Mouse (Mus musculus) megakaryocyte, embryonic 14.5 days (primary cell): ENCODE measurements at regions not wholly inside any gene's neighbourhood (a gene's known extent, or its start where the extent isn't known, plus 50 kb on each side); places are given as distances from the start of the nearest gene placed in this dataset.
A peak's percentile ranks its signal among the peaks of the same experiment; 100 is the strongest.

Source experiments
- H3K27me3 ChIP-seq: replicated peaks from 2 replicates; pipeline ENCODE3; 2012; ENCODE audit warnings: inconsistent platforms
- H3K36me3 ChIP-seq: replicated peaks from 2 replicates; pipeline ENCODE3; 2012; ENCODE audit warnings: low read length, inconsistent platforms, mixed read lengths
- H3K4me1 ChIP-seq: 2 replicates; pipeline ENCODE4 v1.6.1; 2012; ENCODE audit warnings: inconsistent platforms
- H3K4me3 ChIP-seq: replicated peaks from 2 replicates; pipeline ENCODE3; 2012; ENCODE audit warnings: moderate library complexity, mild to moderate bottlenecking, inconsistent platforms
- H3K9me3 ChIP-seq: 2 replicates; pipeline ENCODE4 v1.6.1; 2012; ENCODE audit warnings: inconsistent platforms
- FLI1 ChIP-seq: IDR thresholded peaks from 2 replicates; pipeline ENCODE4 v1.6.1; 2012; ENCODE audit warnings: low read length, inconsistent platforms, mixed read lengths
- GATA1 ChIP-seq: IDR thresholded peaks from 3 replicates; pipeline ENCODE4 v1.6.1; 2012; ENCODE audit warnings: mixed read lengths, low read length, inconsistent platforms, borderline replicate concordance

DNA sequence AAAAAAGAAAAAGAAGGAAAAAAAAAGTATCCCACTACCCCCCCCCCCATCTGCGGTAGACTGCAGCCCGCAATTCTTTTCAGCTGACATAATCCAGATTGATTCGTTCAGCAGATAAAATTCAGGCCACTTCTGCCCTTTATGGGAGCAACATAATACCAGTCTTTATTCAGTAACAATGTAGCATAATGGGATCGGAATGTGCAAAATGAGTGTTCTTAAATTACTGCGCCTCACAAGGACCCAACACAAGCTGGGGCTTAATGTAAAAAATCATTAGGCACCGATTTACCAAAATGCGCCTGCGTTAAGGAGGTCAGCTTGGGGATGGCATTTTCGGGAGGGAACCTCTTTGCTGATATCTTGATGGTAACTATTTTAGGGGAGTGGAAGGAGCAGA lies 409.2 kb downstream of the Zfp536 start:
- Histone ChIP-seq H3K4me3 (no peak overlapping the region), H3K9me3 (no peaks in the 10 kb centered on the region), H3K36me3 (no peaks in the 10 kb centered on the region), H3K4me1 (no peaks in the 10 kb centered on the region), H3K27me3 (peaks cover 16% of the 10 kb centered on the region)
- TF ChIP-seq FLI1 (no peak), GATA1 (no peak)

DNA sequence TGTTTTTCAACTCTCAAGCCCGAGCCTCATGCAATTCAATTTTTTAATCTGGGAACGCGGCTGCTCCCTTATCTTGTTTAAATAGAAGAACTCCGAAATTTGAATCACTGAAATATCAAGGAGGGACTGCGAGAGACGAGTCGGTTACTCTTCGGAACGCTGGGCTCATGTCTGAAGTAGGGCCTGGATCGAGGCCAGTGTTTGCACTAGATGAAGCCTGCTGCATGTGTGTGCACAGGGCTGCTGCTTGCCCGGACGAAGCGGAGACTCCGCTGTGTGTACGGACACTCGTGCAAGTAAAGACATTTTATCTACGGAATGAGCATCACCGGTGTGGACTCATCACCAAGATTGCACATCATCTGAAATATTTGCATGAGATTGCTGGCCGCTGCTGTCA lies 407.4 kb downstream of the Zfp536 start:
- H3K9me3 ChIP-seq = no peaks in the 10 kb centered on the region
- H3K36me3 ChIP-seq = no peaks in the 10 kb centered on the region
- H3K4me1 ChIP-seq = no peaks in the 10 kb centered on the region
- no peak overlapping the region for H3K4me3 ChIP-seq
- peaks cover 9% of the 10 kb centered on the region for H3K27me3 ChIP-seq
- TF ChIP-seq GATA1 = no peak
- no peak for TF ChIP-seq FLI1

DNA sequence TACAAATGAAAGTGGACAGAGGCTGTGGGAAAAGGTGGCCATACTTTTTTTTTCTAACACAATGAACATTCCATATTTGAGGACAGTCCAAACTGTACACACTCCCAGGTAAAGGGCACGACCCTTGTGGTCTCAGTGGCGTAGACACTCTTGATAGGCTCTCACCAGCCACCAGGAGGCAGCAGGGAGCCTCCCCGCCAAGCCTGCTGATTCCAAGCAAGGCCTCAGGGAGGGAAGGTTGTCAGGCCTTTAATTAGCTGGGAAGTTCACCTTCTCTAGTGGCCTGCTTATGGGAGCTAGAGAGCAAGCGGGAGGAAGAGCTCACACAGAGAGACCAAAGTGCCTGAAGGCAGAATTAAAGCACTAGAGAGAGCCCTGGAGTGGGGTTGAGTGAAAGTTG lies 403.7 kb downstream of the Zfp536 start:
- no peak for TF ChIP-seq GATA1
- TF ChIP-seq FLI1 = no peak
- no peaks in the 10 kb centered on the region for H3K27me3 ChIP-seq
- H3K9me3 ChIP-seq = no peaks in the 10 kb centered on the region
- H3K4me1 ChIP-seq = 0 out of 2 replicates have a peak, but pooled peaks cover 4% of the 10 kb centered on the region
- H3K36me3 ChIP-seq = no peaks in the 10 kb centered on the region
- H3K4me3 ChIP-seq = no peak overlapping the region

DNA sequence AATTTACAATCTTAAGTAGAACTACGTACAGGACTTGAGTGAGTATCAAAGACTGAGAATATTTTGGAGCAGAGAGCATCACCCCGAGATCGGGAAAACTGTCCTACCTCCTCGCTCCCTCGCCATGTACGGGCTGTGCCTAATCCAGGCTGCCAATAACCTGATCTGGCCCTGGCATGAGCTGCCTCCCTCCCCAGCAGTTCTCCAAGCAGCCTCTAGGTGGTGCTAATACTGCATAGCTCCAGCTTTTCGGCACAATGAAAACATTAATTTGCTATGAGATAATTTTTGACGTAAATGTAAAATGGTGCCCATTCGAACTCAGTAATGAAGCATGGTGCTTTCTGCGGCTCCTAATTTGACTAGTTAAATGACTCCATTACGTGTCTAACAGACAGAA lies 399.6 kb downstream of the Zfp536 start:
- peaks cover 6% of the 10 kb centered on the region; the same call in 1 of the 2 replicates for H3K4me1 ChIP-seq
- H3K36me3 ChIP-seq = no peaks in the 10 kb centered on the region
- H3K9me3 ChIP-seq = no peaks in the 10 kb centered on the region
- no peak for TF ChIP-seq GATA1
- no peak for TF ChIP-seq FLI1
- H3K27me3 ChIP-seq = no peaks in the 10 kb centered on the region
- H3K4me3 ChIP-seq = no peak overlapping the region

- Histone ChIP-seq H3K9me3 (no peaks in the 10 kb centered on the region), H3K36me3 (no peaks in the 10 kb centered on the region), H3K4me3 (no peak overlapping the region), H3K27me3 (no peaks in the 10 kb centered on the region), H3K4me1 (peaks cover 6% of the 10 kb centered on the region; the same call in 1 of the 2 replicates)
- no peak for TF ChIP-seq FLI1
- no peak for TF ChIP-seq GATA1
These were observed 398.4 kb downstream of the Zfp536 start for GRCm38 (mm10) chr7:37375044-37375443.

- H3K9me3 ChIP-seq = no peaks in the 10 kb centered on the region
- H3K4me3 ChIP-seq = no peak overlapping the region
- peaks cover 6% of the 10 kb centered on the region; the same call in 1 of the 2 replicates for H3K4me1 ChIP-seq
- no peaks in the 10 kb centered on the region for H3K27me3 ChIP-seq
- no peaks in the 10 kb centered on the region for H3K36me3 ChIP-seq
- TF ChIP-seq FLI1 = no peak
- no peak for TF ChIP-seq GATA1
These were observed 397.9 kb downstream of the Zfp536 start for GRCm38 (mm10) chr7:37375591-37375990.

DNA sequence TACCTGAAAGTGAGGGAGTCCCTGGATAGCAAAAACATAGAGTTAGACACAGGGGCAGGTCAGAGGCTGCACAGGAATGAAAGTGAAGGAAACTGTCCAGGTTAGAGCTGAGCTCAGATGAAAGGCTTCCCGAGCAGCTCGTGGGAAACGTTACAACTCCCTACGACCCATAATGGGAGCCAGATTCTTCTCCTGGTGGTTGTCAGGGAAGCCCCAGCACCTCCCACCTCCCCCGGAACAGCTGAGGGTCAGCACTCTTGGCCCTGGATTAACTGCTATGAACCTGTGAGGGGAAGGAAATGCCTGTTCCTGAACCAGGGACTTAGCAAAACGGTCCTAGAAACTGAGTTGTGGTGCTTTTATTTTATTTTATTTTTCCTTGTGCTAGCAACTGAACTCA lies 397.2 kb downstream of the Zfp536 start:
- Histone ChIP-seq H3K4me3 (no peak overlapping the region), H3K27me3 (no peaks in the 10 kb centered on the region), H3K9me3 (no peaks in the 10 kb centered on the region), H3K36me3 (no peaks in the 10 kb centered on the region), H3K4me1 (peaks cover 6% of the 10 kb centered on the region; the same call in 1 of the 2 replicates)
- TF ChIP-seq GATA1 (no peak), FLI1 (no peak)

GRCm38 (mm10) chr7:37377889-37378521 lies 395.4 kb downstream of the Zfp536 start:
- Histone ChIP-seq H3K27me3 (no peaks in the 10 kb centered on the region), H3K9me3 (no peaks in the 10 kb centered on the region)

GRCm38 (mm10) chr7:37387871-37388270 lies 385.6 kb downstream of the Zfp536 start:
- peaks cover 24% of the 10 kb centered on the region; the same call in 1 of the 2 replicates for H3K9me3 ChIP-seq
- H3K4me1 ChIP-seq = no peaks in the 10 kb centered on the region
- no peak overlapping the region for H3K4me3 ChIP-seq
- H3K36me3 ChIP-seq = no peaks in the 10 kb centered on the region
- no peaks in the 10 kb centered on the region for H3K27me3 ChIP-seq
- TF ChIP-seq GATA1 (no peak), FLI1 (no peak)

More at GRCm38 (mm10) chr7:37377889-37378521, 395.4 kb downstream of the Zfp536 start:
- Histone ChIP-seq H3K36me3 (no peaks in the 10 kb centered on the region), H3K4me1 (peaks cover 6% of the 10 kb centered on the region; the same call in 1 of the 2 replicates), H3K4me3 (peak overlapping the region; percentile 62)
- TF ChIP-seq GATA1 (no peak), FLI1 (no peak)

- no peaks in the 10 kb centered on the region for H3K4me1 ChIP-seq
- no peaks in the 10 kb centered on the region for H3K36me3 ChIP-seq
- H3K4me3 ChIP-seq = no peak overlapping the region
- TF ChIP-seq FLI1 = no peak
- no peak for TF ChIP-seq GATA1
- H3K9me3 ChIP-seq = peaks cover 28% of the 10 kb centered on the region
- H3K27me3 ChIP-seq = no peaks in the 10 kb centered on the region
These were observed 384.4 kb downstream of the Zfp536 start for GRCm38 (mm10) chr7:37388843-37389702.
